Mouse (Mus musculus): ENCODE measurements around the gene Hist1h2br. TPM values are rescaled to one million over a fixed set of nuclear protein-coding genes. Genes with fewer than 3 reads are reported as not detected.

The Hist1h2br gene
- polyA plus RNA-seq, 1 experiment, result 1.3 TPM

GRCm38 (mm10) chr13:21884586-21884985 lies 51.0 kb downstream of the Hist1h2br start:
- 79% methylated on average over 4 of the region's 4 CpGs for WGBS
- no peak for DNase-seq
- TF ChIP-seq CTCF (IDR thresholded peaks at IDR 0.05; ENCODE audit: borderline replicate concordance, insufficient read depth, low read depth, low read length) (no peak), POLR2A (IDR thresholded peaks at IDR 0.05; ENCODE audit: borderline replicate concordance, insufficient read depth, low read length) (no peak)
- H3K27me3 ChIP-seq (ENCODE audit: control insufficient read depth, insufficient read depth, low read length), result no peaks in the 10 kb centered on the region; the same call in 1 of the 2 replicates
- H3K4me3 ChIP-seq (replicated peaks; ENCODE audit: insufficient read depth, low read depth, low read length), result no peak overlapping the region
- no peak overlapping the region for H3K27ac ChIP-seq (ENCODE audit: insufficient read depth, low read length)
- H3K4me1 ChIP-seq (ENCODE audit: control insufficient read depth, insufficient read depth, low read length), result no peaks in the 10 kb centered on the region

Other genes with a start within 250 kb of the Hist1h2br start
- not detected in 2 replicates for gene Olfr1362, start 219.7 kb upstream of the Hist1h2br start, polyA plus RNA-seq (2012; rRNA removed)
- 0.03 TPM in 1 of 2 replicates, not detected in the other for gene Olfr11, start 191.2 kb upstream of the Hist1h2br start, polyA plus RNA-seq (2012; rRNA removed)
- gene Olfr1361, start 170.4 kb upstream of the Hist1h2br start, polyA plus RNA-seq (2012; rRNA removed), result not detected in 2 replicates
- gene Olfr1360, start 156.3 kb upstream of the Hist1h2br start, polyA plus RNA-seq (2012; rRNA removed), result not detected in 2 replicates
- not detected in 2 replicates for gene Olfr1359, start 135.6 kb upstream of the Hist1h2br start, polyA plus RNA-seq (2012; rRNA removed)
- gene Hist1h2bl, start 117.6 kb upstream of the Hist1h2br start, polyA plus RNA-seq (2012; rRNA removed), result not detected in 2 replicates
- 0.84 and 1.5 TPM in 2 replicates for gene Hist1h2ai, start 117.3 kb upstream of the Hist1h2br start, polyA plus RNA-seq (2012; rRNA removed)
- gene Hist1h3h, start 116.1 kb upstream of the Hist1h2br start, polyA plus RNA-seq (2012; rRNA removed), result 2.9 TPM in 1 of 2 replicates, not detected in the other
- not detected in 2 replicates for gene Hist1h2bm, start 111.7 kb upstream of the Hist1h2br start, polyA plus RNA-seq (2012; rRNA removed)
- gene Hist1h4j, start 98.7 kb upstream of the Hist1h2br start, polyA plus RNA-seq (2012; rRNA removed), result 2.4 and 3.6 TPM in 2 replicates
- gene Hist1h4k, start 83.2 kb upstream of the Hist1h2br start, polyA plus RNA-seq (2012; rRNA removed), result 16.9 and 17.5 TPM in 2 replicates
- gene Hist1h2ak, start 79.9 kb upstream of the Hist1h2br start, polyA plus RNA-seq (2012; rRNA removed), result 1.9 and 2.4 TPM in 2 replicates
- 1.2 and 2.6 TPM in 2 replicates for gene Hist1h2bn, start 79.6 kb upstream of the Hist1h2br start, polyA plus RNA-seq (2012; rRNA removed)
- 0.27 and 0.41 TPM in 2 replicates for gene Hist1h1b, start 53.1 kb upstream of the Hist1h2br start, polyA plus RNA-seq (2012; rRNA removed)
- gene Hist1h3i, start 50.4 kb upstream of the Hist1h2br start, polyA plus RNA-seq (2012; rRNA removed), result 1.9 and 4.9 TPM in 2 replicates
- gene Hist1h2an, start 46.5 kb upstream of the Hist1h2br start, polyA plus RNA-seq (2012; rRNA removed), result not detected in 2 replicates
- gene Hist1h2bp, start 46.3 kb upstream of the Hist1h2br start, polyA plus RNA-seq (2012; rRNA removed), result not detected in 2 replicates
- 1.2 and 2.3 TPM in 2 replicates for gene Hist1h2bq, start 23.5 kb upstream of the Hist1h2br start, polyA plus RNA-seq (2012; rRNA removed)
- gene Hist1h2ao, start 23.3 kb upstream of the Hist1h2br start, polyA plus RNA-seq (2012; rRNA removed), result not detected in 2 replicates
- gene Hist1h4m, start 22.0 kb upstream of the Hist1h2br start, polyA plus RNA-seq (2012; rRNA removed), result not detected in 2 replicates
- gene Hist1h4n, start 1.5 kb upstream of the Hist1h2br start, polyA plus RNA-seq (2012; rRNA removed), result 12.7 and 19.8 TPM in 2 replicates
- gene Hist1h2ap, start 236 bp upstream of the Hist1h2br start, polyA plus RNA-seq (2012; rRNA removed), result 1.5 and 1.6 TPM in 2 replicates
- gene Zfp184, start 111.4 kb downstream of the Hist1h2br start, polyA plus RNA-seq (2012; rRNA removed), result 0.95 and 1.0 TPM in 2 replicates
- gene Pom121l2, start 147.5 kb downstream of the Hist1h2br start, polyA plus RNA-seq (2012; rRNA removed), result not detected in 2 replicates
- gene Prss16, start 176.0 kb downstream of the Hist1h2br start, polyA plus RNA-seq (2012; rRNA removed), result 0.36 and 1.1 TPM in 2 replicates
- not detected in 2 replicates for gene Hist1h2ah, start 201.8 kb downstream of the Hist1h2br start, polyA plus RNA-seq (2012; rRNA removed)
- gene Hist1h2bk, start 202.1 kb downstream of the Hist1h2br start, polyA plus RNA-seq (2012; rRNA removed), result 0.34 TPM in 1 of 2 replicates, not detected in the other
- 8.8 and 9.8 TPM in 2 replicates for gene Hist1h4i, start 207.6 kb downstream of the Hist1h2br start, polyA plus RNA-seq (2012; rRNA removed)
- 0.60 and 1.1 TPM in 2 replicates for gene Hist1h2ag, start 209.2 kb downstream of the Hist1h2br start, polyA plus RNA-seq (2012; rRNA removed)
- gene Hist1h2bj, start 209.5 kb downstream of the Hist1h2br start, polyA plus RNA-seq (2012; rRNA removed), result 0.97 and 1.5 TPM in 2 replicates

Measured in cerebellum, adult 2 months (tissue).